10 mouse cellular contexts compared by ENCODE assay signal in the genomic region with DNA sequence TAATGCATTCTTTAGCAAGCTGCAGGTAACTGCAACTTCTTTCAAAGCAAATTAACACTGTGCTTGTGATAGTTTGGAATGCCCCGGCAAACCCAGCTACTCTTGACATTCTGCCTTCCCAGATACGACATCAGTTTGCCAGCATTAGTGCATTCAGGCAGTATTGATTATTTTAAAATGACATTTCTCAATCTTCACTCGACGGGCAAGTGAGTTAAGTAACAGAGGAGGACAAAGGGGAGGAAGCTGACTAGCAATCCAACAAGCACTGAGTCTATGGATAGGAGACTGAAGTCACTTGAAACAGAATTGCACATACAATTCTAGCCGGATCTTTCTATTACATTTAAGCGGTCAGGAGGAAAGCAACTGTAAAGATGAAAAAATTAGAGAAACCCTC. TPM values are rescaled to one million over a fixed set of nuclear protein-coding genes. Genes with fewer than 3 reads are reported as not detected.
A peak's percentile ranks its signal among the peaks of the same experiment; 100 is the strongest.
DNase-seq lines count a peak whose midpoint lies in the region; ATAC-seq and TF ChIP-seq lines count a peak whose summit lies in the region.
"Had no signal": no experiment of that assay in that cellular context is flagged by ENCODE, and none has a peak within 500 bp of the region (broad histone marks: within the 10 kb centered on the region; RNA-seq: fewer than 3 reads in every experiment).

No protein-coding gene starts in this region.

- no peak overlapping the region for H3K9ac ChIP-seq in heart, embryonic 16.5 days (ENCODE audit: low read length)
- H3K9ac ChIP-seq in embryonic facial prominence, embryonic 11.5 days (replicated peaks; ENCODE audit: low read length), result no peak overlapping the region
- H3K9ac ChIP-seq in hindbrain, postnatal 0 days (replicated peaks; ENCODE audit: low read length), result no peak overlapping the region
- no peak overlapping the region for H3K9ac ChIP-seq in midbrain, embryonic 14.5 days (replicated peaks; ENCODE audit: low read length)

- WGBS in heart, embryonic 16.5 days, result 85% methylated on average over 6 of the region's 6 CpGs
- WGBS in embryonic facial prominence, embryonic 11.5 days, result 85% methylated on average over 6 of the region's 6 CpGs
- 76% methylated on average over 6 of the region's 6 CpGs for WGBS in hindbrain, postnatal 0 days
- 86% methylated on average over 6 of the region's 6 CpGs for WGBS in midbrain, embryonic 14.5 days

- H3K4me1 ChIP-seq in heart, embryonic 16.5 days (ENCODE audit: control insufficient read depth, insufficient read depth, low read length), result peaks cover 12% of the 10 kb centered on the region
- H3K4me1 ChIP-seq in embryonic facial prominence, embryonic 11.5 days (ENCODE audit: control insufficient read depth, insufficient read depth, low read length), result no peaks in the 10 kb centered on the region
- H3K4me1 ChIP-seq in hindbrain, postnatal 0 days (ENCODE audit: insufficient read depth, low read length), result peaks cover 6% of the 10 kb centered on the region; the same call in 1 of the 2 replicates
- peaks cover 10% of the 10 kb centered on the region for H3K4me1 ChIP-seq in midbrain, embryonic 14.5 days (ENCODE audit: control insufficient read depth, insufficient read depth, low read length)

- no peak for DNase-seq in heart, adult 8-10 months (ENCODE audit: low spot score)
- DNase-seq in embryonic facial prominence, embryonic 11.5 days (ENCODE audit: low spot score), result no peak
- DNase-seq in hindbrain, postnatal 0 days (ENCODE audit: low spot score), result no peak
- no peak for DNase-seq in midbrain, embryonic 14.5 days
- no peak for DNase-seq in frontal cortex, postnatal 14 days (ENCODE audit: low spot score in 2 of 2)
- DNase-seq: adrenal gland, adult 2 months; cerebellum, postnatal 10 days; kidney, adult 8-10 months had no signal

- H3K36me3 ChIP-seq in heart, embryonic 16.5 days (ENCODE audit: control insufficient read depth, insufficient read depth), result no peaks in the 10 kb centered on the region
- no peaks in the 10 kb centered on the region for H3K36me3 ChIP-seq in embryonic facial prominence, embryonic 11.5 days (replicated peaks; ENCODE audit: control insufficient read depth, insufficient read depth, low read depth, low read length)
- no peaks in the 10 kb centered on the region for H3K36me3 ChIP-seq in hindbrain, postnatal 0 days (ENCODE audit: insufficient read depth, low read length)
- H3K36me3 ChIP-seq in midbrain, embryonic 14.5 days (ENCODE audit: control insufficient read depth, insufficient read depth, low read length), result no peaks in the 10 kb centered on the region

- peak overlapping the region; percentile 93; the same call in 1 of the 2 replicates for H3K4me2 ChIP-seq in heart, embryonic 16.5 days (ENCODE audit: low read depth, low read length)
- no peak overlapping the region for H3K4me2 ChIP-seq in embryonic facial prominence, embryonic 11.5 days (ENCODE audit: low read depth, low read length)
- H3K4me2 ChIP-seq in hindbrain, postnatal 0 days (ENCODE audit: low read depth, low read length), result peak overlapping the region; percentile 94
- peak overlapping the region; percentile 93 for H3K4me2 ChIP-seq in midbrain, embryonic 14.5 days (ENCODE audit: low read length)

- no peaks in the 10 kb centered on the region for H3K27me3 ChIP-seq in heart, embryonic 16.5 days (ENCODE audit: control insufficient read depth, insufficient read depth, low read length)
- H3K27me3 ChIP-seq in embryonic facial prominence, embryonic 11.5 days (ENCODE audit: control insufficient read depth, insufficient read depth, low read length), result no peaks in the 10 kb centered on the region
- H3K27me3 ChIP-seq in hindbrain, postnatal 0 days (ENCODE audit: insufficient read depth, low read length), result no peaks in the 10 kb centered on the region
- no peaks in the 10 kb centered on the region for H3K27me3 ChIP-seq in midbrain, embryonic 14.5 days (ENCODE audit: control insufficient read depth, insufficient read depth, low read length)

- H3K4me3 ChIP-seq in heart, embryonic 16.5 days (ENCODE audit: low read length), result no peak overlapping the region
- H3K4me3 ChIP-seq in embryonic facial prominence, embryonic 11.5 days (ENCODE audit: low read depth, low read length), result peak overlapping the region; percentile 96; the same call in 1 of the 2 replicates
- H3K4me3 ChIP-seq in hindbrain, postnatal 0 days (ENCODE audit: low read length), result no peak overlapping the region
- H3K4me3 ChIP-seq in midbrain, embryonic 14.5 days (replicated peaks; ENCODE audit: low read depth, low read length), result no peak overlapping the region; the same call in 1 of the 2 replicates

- no peak for ATAC-seq in heart, embryonic 16.5 days (replicated peaks; ENCODE audit: extremely low read depth, insufficient read depth, low FRiP score)
- ATAC-seq in embryonic facial prominence, embryonic 11.5 days (replicated peaks; ENCODE audit: insufficient number of reproducible peaks, low FRiP score, low TSS enrichment, low read depth), result no peak
- no peak for ATAC-seq in hindbrain, postnatal 0 days
- no peak for ATAC-seq in midbrain, embryonic 14.5 days (ENCODE audit: low FRiP score, low TSS enrichment)
- no peak for ATAC-seq in frontal cortex, adult (ENCODE audit: low TSS enrichment)

- no peaks in the 10 kb centered on the region for H3K9me3 ChIP-seq in heart, embryonic 16.5 days (replicated peaks; ENCODE audit: control insufficient read depth, low read length)
- no peaks in the 10 kb centered on the region for H3K9me3 ChIP-seq in embryonic facial prominence, embryonic 11.5 days (replicated peaks; ENCODE audit: control insufficient read depth, low read length)
- no peaks in the 10 kb centered on the region for H3K9me3 ChIP-seq in hindbrain, postnatal 0 days (ENCODE audit: low read length)
- H3K9me3 ChIP-seq in midbrain, embryonic 14.5 days (ENCODE audit: control insufficient read depth, low read length), result no peaks in the 10 kb centered on the region

- no peak overlapping the region for H3K27ac ChIP-seq in heart, embryonic 16.5 days (ENCODE audit: low read length)
- no peak overlapping the region for H3K27ac ChIP-seq in embryonic facial prominence, embryonic 11.5 days (replicated peaks; ENCODE audit: low read depth, low read length)
- H3K27ac ChIP-seq in hindbrain, postnatal 0 days, result no peak overlapping the region
- no peak overlapping the region for H3K27ac ChIP-seq in midbrain, embryonic 14.5 days (replicated peaks; ENCODE audit: low read depth, low read length)

- TF ChIP-seq CTCF in hindbrain, postnatal 0 days (IDR thresholded peaks at IDR 0.05; ENCODE audit: low read depth), result no peak

RNA-seq across cellular contexts. Expression of gene Hsd17b12, which starts 19.5 kb away (rescaled TPM):
- polyA plus RNA-seq in heart, embryonic 16.5 days (2015; fragmentation: Nextera tagmentation; extraction: Ambion mirVana), result 72.3 and 81.9 TPM in 2 replicates
- total RNA-seq in heart, adult 8-10 months (2022), result 10 to 100 TPM; 17.5 to 19.1 (median 18.4) TPM
- polyA plus RNA-seq in embryonic facial prominence, embryonic 11.5 days (2014; fragmentation: Nextera tagmentation; extraction: Ambion mirVana), result 126 and 128 TPM in 2 replicates
- total RNA-seq in hindbrain, postnatal 0 days (2014; rRNA removed), result 50.9 and 55.5 TPM in 2 replicates
- polyA plus RNA-seq in hindbrain, postnatal 0 days (2015; fragmentation: Nextera tagmentation; extraction: Ambion mirVana), result 154 and 162 TPM in 2 replicates
- 145 and 154 TPM in 2 replicates for polyA plus RNA-seq in midbrain, embryonic 14.5 days (2014; fragmentation: Nextera tagmentation; extraction: Ambion mirVana)
